Mouse (Mus musculus) cerebellum, adult 2 months (tissue): ENCODE measurements around the gene Atp2b2. TPM values are rescaled to one million over a fixed set of nuclear protein-coding genes. Genes with fewer than 3 reads are reported as not detected.

Experiments
- DNase-seq, 2 experiments: peaks; one replicate each; pipeline ENCODE4 v3.0.0; 2021
- H3K27ac ChIP-seq: fragments of 200-500 bp; 2 replicates; pipeline ENCODE4 v1.5.1; 2012; ENCODE audit warnings: low read length, control low read depth, inconsistent platforms; ENCODE audit not compliant: insufficient read depth
- H3K27me3 ChIP-seq: fragments of 200-500 bp; 2 replicates; pipeline ENCODE4 v1.6.1; 2012; ENCODE audit warnings: inconsistent platforms, mild to moderate bottlenecking, low read length, moderate library complexity; ENCODE audit not compliant: control insufficient read depth, insufficient read depth
- H3K4me1 ChIP-seq: fragments of 200-500 bp; 2 replicates; pipeline ENCODE4 v1.6.1; 2011; ENCODE audit warnings: low read length; ENCODE audit not compliant: control insufficient read depth, insufficient read depth
- H3K4me3 ChIP-seq: fragments of 200-500 bp; replicated peaks from 2 replicates; pipeline ENCODE3; 2011; ENCODE audit warnings: mild to moderate bottlenecking, low read depth, low read length, control low read depth; ENCODE audit not compliant: insufficient read depth
- CTCF ChIP-seq: fragments of 200-500 bp; IDR thresholded peaks from 2 replicates; pipeline ENCODE4 v1.5.1; 2011; ENCODE audit warnings: low read depth, mild to moderate bottlenecking, control low read depth, low read length, moderate library complexity, borderline replicate concordance; ENCODE audit not compliant: insufficient read depth
- POLR2A ChIP-seq: fragments of 200-500 bp; IDR thresholded peaks from 2 replicates; pipeline ENCODE4 v1.6.1; 2011; ENCODE audit warnings: low read length, control low read depth, borderline replicate concordance; ENCODE audit not compliant: insufficient read depth
- WGBS: fragments of 180-500 bp; shearing (Covaris S2); methylation state at CpG from one replicate; pipeline ENCODE4 v1.1.7; 2018; 5-methylcytosine and 5-hydroxymethylcytosine counted together
- polyA plus RNA-seq: library from polyadenylated mRNA; depleted of rRNA; stranded (reverse); fragments of >200 nt; gene quantifications from 2 replicates; pipeline ENCODE4 v1.2.3, GENCODE M21; 2012

The Atp2b2 gene
- polyA plus RNA-seq, 1 experiment = 217 TPM

DNA sequence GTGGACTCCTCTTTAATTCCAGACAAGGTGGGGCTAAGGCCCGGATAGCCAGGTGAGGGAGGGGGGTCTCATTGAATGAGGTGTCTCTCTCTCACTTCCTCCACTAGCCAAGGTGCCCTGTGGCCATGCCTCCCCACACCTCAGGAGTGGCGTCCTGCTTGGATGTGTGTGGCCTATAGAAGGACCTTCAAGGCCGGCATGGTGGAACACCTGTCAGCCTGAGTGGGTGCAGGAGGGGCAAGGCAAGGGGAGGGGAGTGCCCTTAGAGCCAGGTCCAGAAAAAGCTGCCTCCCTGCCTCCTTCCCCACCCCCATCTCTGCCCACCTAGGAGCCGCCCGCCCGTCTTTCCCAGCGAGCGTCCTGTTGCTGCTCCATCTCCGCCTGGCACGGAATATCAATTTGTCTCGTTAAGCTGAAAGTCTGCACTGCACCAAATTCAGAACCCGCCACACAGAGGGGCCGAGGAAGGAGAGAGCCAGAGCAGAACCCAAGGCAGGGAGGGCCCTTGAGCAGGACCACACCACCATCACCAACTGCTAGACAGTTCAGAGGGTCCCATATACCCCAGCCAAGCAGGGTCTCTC is 150.2 kb downstream of the Atp2b2 start:
- H3K27ac ChIP-seq = 0 out of 2 replicates have a peak overlapping the region, but pooled peaks have one; percentile 92
- no peak for TF ChIP-seq POLR2A
- TF ChIP-seq CTCF = no peak
- no peaks in the 10 kb centered on the region for H3K27me3 ChIP-seq
- peaks cover 38% of the 10 kb centered on the region for H3K4me1 ChIP-seq
- H3K4me3 ChIP-seq = no peak overlapping the region
- DNase-seq = peak in 1 of 2 experiments; percentile 45
- 34% methylated on average over 13 of the region's 13 CpGs for WGBS

DNA sequence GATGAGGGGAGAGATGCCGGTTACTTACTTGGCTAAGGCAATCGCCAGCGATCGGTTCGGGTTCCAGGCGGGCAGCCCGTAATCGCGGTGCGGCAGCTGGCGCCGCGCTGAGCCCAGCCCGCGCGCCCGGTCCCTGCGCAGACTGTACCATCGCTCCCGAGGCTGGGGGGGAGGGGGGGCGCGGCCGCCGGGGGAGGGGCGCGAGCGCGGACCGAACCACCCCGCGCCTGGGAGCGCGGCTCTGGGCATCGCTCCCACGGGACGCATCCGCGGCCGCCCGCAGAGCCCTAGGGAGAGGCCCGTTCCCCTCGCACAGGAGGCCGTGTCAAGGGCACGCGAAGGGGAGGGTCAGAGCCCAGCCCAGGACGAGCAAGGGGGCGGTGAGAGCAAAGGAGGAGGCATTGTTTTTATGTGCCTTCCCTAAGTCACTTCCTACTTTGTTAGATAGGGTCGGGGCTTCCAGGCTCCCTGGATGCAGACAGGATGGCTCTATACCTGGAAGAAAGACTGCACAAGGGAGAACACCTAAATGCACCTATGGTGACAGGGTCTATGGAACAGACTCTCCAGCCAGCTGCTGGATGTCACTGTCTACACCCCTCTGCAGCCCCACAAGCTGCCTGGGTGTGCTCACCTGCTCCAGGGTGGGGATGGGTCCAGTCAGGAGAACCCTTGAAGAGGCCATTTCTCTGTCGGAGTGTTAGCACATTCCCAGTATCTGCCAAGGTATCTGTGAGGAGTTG is 151.0 kb downstream of the Atp2b2 start:
- under 1% methylated on average over 48 of the region's 49 CpGs for WGBS
- TF ChIP-seq CTCF (no peak), POLR2A (peak; percentile 63; the same call in 1 of the 2 replicates)
- H3K4me3 ChIP-seq = peak overlapping the region; percentile 92
- peak; percentile 78 to 83 for DNase-seq
- H3K27ac ChIP-seq = peak overlapping the region; percentile 94
- no peaks in the 10 kb centered on the region for H3K27me3 ChIP-seq
- H3K4me1 ChIP-seq = peaks cover 42% of the 10 kb centered on the region

DNA sequence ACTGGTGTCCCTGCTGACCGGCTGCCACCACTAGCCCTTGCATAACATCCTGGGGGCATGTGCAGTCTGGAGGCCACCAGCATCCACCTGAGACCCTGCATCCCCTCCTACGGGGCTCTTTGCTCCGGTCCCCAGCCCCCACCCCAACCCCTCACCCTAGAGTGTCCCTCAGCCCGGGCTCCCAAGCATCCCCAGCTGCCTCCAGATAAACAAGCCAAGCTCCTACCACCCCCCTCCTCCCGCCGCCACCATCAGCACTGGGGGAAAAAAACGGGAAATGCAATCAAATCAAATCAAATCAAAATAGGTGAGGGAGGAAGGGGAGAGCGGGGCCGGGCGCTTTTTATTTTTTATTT is 151.6 kb downstream of the Atp2b2 start:
- no peak for DNase-seq
- whole genome bisulfite sequencing = 1% methylated on average over 10 of the region's 10 CpGs
- TF ChIP-seq POLR2A (no peak), CTCF (no peak)
- Histone ChIP-seq H3K27ac (peak overlapping the region; percentile 94), H3K27me3 (no peaks in the 10 kb centered on the region), H3K4me3 (peak overlapping the region; percentile 92), H3K4me1 (peaks cover 47% of the 10 kb centered on the region)

DNA sequence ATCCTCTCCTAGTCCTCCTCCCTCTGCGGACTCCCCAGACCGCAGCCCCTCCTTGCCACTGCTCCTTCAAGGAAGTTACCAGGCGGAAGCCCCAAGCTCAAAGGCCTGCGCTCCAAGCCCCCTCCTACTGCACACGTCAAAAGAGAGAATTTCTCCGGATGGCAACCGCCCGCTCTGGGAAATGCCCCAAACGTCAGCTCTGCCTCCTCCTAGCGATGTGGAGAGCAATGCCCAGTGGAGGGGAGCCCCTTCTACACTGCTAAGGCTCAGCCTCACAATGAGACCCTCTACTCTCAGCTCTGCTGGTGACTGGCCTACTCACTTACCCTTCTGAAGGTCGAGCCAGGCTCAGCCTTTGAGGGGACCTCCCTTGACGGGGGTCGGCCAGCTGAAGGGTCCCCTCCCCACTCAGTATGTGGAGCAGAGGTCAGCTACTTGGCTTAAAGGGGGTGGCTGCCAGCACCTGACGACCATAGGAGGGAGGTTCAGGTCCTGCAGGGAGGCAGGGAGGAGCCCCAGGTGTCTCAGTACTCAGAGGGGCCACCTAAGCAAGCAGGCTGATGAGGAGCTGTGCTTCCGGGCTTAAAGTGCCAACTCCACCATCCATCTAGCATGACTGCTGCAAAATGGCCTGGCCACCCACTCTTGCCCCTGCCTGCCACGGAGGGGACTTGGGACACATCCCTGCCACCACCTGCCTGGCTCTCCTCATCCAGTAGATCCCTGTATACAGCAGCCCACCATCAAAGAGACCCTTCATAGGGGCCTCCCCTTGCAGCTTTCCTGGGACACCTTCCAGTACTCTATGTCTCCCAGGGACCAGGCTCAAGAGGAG is 152.2 kb downstream of the Atp2b2 start:
- Histone ChIP-seq H3K4me1 (peaks cover 53% of the 10 kb centered on the region), H3K27ac (peak overlapping the region; percentile 94), H3K27me3 (no peaks in the 10 kb centered on the region), H3K4me3 (peak overlapping the region; percentile 92)
- peak; percentile 68 to 71 for DNase-seq
- WGBS = 1% methylated on average over 16 of the region's 16 CpGs
- no peak for TF ChIP-seq POLR2A
- TF ChIP-seq CTCF = no peak; the same call in 1 of the 2 replicates

DNA sequence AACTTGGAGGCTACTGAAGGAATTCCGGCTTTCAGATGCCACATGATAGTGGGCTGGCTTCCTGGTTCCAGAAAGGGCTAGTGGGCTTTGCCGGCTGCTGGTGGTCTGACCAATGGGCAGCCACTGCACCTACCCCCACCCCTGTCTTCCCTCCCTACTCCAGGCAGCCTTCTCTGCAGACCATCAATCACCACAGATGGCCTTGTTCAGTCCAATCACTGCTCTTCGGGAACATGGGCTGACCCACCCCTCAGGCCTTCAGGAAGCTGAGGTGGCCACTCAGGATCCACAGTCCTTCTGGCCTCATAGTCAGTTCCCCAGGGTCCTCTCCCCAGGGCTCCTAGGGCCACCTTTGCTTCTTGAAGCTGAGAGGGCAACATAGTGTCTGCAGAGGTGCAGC is 153.2 kb downstream of the Atp2b2 start:
- TF ChIP-seq POLR2A (no peak), CTCF (no peak)
- H3K4me3 ChIP-seq = peak overlapping the region; percentile 92
- peaks cover 61% of the 10 kb centered on the region for H3K4me1 ChIP-seq
- WGBS = 10% methylated on average over 3 of the region's 3 CpGs
- H3K27ac ChIP-seq = peak overlapping the region; percentile 94; the same call in 1 of the 2 replicates
- peak in 1 of 2 experiments; percentile 49 for DNase-seq
- H3K27me3 ChIP-seq = no peaks in the 10 kb centered on the region

GRCm38 (mm10) chr6:113886886-113887285 is 155.5 kb downstream of the Atp2b2 start:
- H3K4me3 ChIP-seq = peak overlapping the region; percentile 16
- peak overlapping the region; percentile 5; the same call in 1 of the 2 replicates for H3K27ac ChIP-seq
- H3K4me1 ChIP-seq = peaks cover 69% of the 10 kb centered on the region
- no peak for DNase-seq
- no peak for TF ChIP-seq CTCF
- TF ChIP-seq POLR2A = no peak
- H3K27me3 ChIP-seq = no peaks in the 10 kb centered on the region

DNA sequence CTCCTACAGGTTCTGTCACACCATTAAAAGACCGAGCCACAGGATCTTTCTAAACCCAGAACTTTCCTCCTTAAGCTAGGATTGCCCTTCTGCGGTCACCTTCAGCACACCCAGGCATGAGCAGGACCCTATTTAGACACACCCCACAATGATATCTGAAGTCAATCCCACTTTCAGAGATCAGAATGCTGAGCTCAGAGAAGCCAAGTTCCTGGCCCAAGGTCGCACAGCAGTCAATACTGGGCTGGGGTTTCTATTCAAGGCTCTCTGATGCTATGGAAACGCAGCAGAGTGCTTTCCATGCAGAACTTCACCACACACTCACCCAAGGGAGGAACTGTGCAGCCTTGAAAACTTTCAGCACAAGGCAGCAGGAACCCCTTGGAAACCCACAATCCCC is 157.6 kb downstream of the Atp2b2 start:
- Histone ChIP-seq H3K4me1 (peaks cover 82% of the 10 kb centered on the region), H3K27me3 (no peaks in the 10 kb centered on the region), H3K4me3 (no peak overlapping the region), H3K27ac (no peak overlapping the region)
- 57% methylated on average over 4 of the region's 4 CpGs for WGBS
- no peak for DNase-seq
- TF ChIP-seq CTCF = no peak
- TF ChIP-seq POLR2A = no peak

DNA sequence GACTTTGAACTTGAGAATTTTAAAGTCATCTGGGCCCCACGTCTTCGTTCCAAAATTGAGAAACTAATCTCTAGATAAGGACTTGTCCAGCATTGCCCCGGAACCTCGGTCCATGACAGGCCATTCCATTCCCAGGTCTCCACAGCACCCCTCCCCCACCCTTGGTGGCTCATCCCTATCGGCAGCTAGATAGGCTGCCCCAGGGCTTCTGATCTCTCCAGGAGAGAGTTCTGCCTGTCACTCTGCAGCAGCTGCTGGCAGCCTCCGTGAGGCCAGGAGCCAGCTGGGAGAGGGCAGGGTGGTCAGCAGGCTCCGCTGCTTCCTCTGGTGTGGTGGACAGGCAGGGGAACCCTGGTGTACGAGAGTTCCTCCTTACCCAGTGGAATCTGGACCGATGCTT is 159.2 kb downstream of the Atp2b2 start:
- H3K4me1 ChIP-seq = peaks cover 85% of the 10 kb centered on the region
- 12% methylated on average over 9 of the region's 9 CpGs for WGBS
- peak overlapping the region; percentile 17; the same call in 1 of the 2 replicates for H3K27ac ChIP-seq
- peak; percentile 48 to 51 for DNase-seq
- no peaks in the 10 kb centered on the region for H3K27me3 ChIP-seq
- H3K4me3 ChIP-seq = peak overlapping the region; percentile 20
- no peak for TF ChIP-seq POLR2A
